Mouse (Mus musculus) left cerebral cortex, postnatal 36 days (tissue): ENCODE results near the gene Txnrd2. TPM values are rescaled to one million over a fixed set of nuclear protein-coding genes. Genes with fewer than 3 reads are reported as not detected.

ENCODE experiments used
- DNase-seq, 2 experiments: peaks; one replicate each; pipeline ENCODE4 v3.0.0; 2021 to 2022; ENCODE audit warnings: low spot score in 2 of 2, mixed read lengths in 1 of 2
- intact Hi-C: fragments of 180-260 bp; cut with DNase I; formaldehyde crosslinking; loops from one replicate; pipeline ENCODE4 v1.15.1; 2025
- total RNA-seq, 2 experiments: library from RNA; stranded (reverse); gene quantifications; 2 replicates each; pipeline ENCODE4 v1.2.3; 2021

The Txnrd2 gene
- total RNA-seq, 2 experiments from 2014 or later, result 21.7 TPM

DNA sequence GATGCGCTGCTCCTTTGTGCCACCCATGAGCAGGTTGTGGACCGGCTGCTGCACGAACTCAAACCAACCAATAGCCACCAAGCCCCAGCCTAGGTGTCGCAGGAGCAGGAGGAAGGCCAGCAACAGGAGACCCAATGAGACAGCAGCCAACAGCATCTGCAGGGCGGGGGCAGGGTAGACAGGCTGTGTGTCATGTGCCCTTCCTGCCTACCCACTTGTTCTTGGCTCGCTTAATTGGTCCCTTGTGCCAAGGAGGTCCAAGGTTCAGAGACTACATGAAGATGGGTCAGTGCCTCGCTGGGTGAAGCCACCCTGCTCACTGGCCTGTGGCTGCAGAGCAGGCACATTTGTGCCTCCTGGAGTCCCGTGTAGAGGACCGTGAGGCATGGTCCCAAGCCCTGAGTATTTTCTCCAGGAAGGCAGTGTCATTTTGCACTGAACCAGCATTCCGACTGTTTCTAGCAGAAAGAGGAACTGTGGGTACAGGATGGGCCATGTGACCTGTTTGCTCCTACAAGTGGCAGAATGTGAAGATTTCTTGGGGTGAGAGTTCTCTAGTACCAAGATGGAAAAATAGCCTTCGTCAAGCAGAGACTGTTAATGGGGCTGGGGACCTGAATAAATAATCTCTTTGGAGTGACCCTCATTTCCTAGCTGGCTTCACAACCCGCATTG, 14.2 kb upstream of the Txnrd2 start:
- intact Hi-C loops, result no loop called here
- peak in 1 of 2 experiments; percentile 52 for DNase-seq

DNA sequence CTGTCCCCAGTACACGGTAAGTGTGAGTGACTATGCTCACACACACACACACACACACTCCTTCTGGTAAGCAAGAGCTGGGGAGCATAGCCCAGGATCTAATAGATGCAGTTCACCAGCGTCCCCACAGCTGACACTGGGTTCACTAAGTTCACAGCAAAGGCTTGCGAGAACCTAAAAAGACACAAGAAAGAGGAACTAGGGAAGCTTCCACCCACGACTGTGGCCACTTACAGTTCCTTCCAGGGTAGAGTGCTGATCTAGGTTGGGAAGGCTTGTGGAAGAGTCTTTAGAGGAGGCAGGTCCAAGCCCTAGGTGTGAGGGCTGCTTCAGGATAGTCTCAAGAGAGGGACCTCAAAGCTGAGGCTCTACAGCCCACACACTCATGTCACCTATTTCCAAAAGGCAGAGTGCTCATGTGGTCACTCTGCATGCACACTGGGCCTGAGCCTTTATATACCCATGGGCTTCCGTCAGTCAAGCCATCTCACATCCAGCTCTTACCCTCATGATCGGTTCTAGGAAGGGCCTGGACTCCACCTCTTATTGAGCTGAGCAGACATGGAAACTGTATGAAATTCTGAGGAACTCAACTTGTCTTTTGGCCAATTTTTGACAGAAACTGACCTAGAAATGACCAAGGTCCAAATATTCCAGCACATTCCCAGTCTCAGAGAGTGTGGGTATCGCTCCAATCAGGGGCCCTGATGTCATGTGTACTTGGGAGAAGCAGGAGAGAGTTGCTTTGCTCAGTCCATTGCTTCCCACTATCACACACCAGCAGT, 13.0 kb upstream of the Txnrd2 start:
- DNase-seq, result no peak
- intact Hi-C loops, result no loop called here

DNA sequence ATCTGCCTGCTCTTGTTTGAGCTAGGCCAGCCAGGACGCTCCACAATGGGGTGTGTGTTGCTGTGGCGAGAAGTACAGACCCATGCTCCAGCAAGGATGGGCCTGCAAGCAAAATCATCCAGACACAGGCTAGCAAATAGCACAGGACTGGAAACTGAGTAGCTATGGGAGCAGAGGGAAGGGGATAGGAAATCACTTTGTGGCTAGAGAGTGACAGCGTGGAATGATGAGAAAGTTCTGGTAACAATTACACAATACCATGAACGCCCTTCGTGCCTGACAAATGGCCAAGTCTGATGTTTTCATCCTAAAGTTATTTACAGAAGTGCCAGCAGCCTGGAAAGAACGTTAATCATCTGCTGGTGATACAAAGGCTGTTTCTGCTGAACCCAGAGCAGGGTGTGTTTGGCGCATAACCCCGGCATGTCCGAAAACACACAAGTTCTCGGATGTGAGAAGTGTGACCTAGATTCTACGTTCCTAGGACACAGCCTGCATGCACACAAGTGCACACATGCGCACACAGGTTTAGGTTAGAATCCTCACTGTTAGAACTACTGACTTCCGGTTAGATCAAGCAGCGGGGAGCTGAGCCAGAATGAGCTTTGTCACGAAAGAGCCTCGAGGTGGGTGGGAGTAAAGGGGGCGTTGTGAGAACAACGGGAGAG, 10.0 kb upstream of the Txnrd2 start:
- intact Hi-C loops, result no loop called here
- DNase-seq, result peak; percentile 69 to 73

DNA sequence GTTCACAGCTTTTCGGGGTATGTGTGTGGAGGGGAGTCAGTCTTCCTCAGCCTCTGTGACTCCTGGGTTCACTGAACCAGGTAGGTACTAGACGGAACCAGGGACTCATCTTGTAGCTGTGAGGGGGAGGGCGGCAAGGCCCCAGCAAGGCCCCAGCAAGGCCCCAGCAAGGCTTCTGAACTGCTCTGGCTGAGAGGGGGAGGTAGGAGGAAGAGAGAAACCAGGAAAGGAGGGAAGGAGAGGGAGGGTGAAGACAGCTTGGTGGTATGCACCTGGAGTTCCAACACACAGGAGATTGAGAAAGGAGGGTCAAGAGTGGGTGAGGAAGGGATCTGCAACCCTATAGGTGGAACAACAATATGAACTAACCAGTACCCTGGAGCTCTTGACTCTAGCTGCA, 9.3 kb upstream of the Txnrd2 start:
- intact Hi-C loops, result no loop called here
- no peak for DNase-seq

DNA sequence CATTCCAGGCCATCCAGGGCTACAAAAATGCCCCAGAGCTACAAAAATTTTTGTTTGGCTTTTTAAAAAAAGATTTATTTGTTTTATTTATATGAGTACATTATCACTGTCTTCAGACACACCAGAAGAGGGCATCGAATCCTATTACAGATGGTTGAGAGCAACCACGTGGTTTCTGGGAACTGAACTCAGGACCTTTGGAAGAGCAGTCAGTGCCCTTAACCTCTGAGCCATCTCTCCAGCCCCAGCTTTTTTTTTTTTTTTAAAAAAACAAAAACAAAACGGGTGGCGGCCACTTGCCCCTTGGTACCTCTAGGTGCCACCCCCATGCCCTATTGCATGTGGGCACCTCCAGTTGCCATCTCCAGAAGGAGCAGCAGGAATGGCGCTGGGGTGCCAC, 8.7 kb upstream of the Txnrd2 start:
- intact Hi-C loops, result no loop called here
- DNase-seq, result no peak

DNA sequence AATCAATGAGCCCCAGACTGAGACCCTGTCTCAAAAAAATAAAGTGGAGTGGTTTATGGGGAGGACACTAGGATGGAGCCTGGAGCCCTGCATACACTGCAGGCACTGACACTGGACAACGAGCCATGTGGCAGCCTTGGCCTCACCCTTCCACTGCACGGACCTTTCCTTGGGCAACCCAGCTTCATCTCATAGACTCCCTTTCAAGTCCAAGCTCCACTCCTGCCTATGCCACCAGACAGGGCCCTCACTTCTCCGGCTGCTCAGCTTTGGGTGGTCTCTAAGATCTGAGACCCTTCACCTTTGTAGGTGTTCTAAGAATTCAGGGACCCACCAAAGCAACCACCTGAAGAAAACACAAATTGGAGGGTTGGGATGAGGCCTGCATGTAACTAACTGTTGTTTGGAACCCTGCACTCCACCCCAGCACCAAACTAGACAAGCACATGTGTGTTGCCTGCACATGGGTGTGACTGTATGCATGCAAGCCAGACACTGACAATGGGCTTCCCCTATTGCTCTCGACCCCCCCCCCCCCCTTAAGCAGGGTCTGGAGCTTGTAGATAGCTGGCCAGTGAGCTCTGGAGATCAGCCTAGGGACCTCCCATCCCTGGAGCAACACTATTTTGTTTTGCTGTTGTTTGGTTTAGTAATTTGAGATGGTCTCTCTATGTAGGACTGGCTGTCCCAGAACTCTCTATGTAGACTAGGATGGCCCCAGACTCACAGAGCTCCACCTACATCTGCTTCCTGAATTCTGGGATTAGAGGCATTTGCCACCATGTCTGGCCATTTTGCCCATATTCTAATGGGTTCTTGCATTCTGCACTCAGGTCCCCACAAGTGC, 7.2 kb upstream of the Txnrd2 start:
- intact Hi-C loops, result no loop called here
- no peak for DNase-seq

DNA sequence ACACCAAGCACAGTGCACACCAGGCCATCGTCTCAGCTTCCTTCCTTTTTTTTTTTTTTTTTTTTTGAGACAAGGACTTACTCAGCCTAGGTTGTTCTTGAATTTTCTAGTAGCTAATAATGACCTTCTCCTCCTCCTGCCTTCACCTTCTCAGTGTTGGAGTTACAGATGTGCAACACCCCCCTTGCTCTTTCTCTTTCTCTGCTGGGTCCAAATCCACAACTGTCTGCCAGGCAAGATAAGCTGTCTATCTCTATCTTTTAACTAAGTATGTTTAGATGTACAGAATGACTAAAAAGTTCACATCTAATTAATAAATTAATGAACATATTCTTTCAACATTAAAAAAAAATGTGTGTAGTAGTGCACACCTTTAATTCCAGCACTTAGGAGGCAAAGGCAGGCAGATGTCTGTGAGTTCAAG, 6.6 kb upstream of the Txnrd2 start:
- no peak for DNase-seq
- intact Hi-C loops, result no loop called here

DNA sequence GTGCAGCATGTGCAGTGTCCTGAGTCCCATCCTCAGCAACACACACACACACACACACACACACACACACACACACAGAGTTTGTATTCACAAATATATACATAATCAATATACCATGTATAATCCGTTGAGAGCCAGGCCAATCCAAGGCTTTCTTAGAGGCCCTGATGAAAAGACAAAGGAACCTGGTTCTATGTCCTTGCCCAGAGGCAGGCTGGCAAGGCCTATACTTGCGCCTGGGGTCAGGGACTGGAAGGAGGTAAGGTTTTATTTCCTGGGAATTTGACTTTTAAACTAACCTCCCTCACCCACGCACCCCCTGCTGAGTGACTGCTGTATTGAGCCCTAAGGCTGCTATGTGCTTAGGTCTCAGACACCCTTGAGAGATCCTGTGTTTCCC, 5.6 kb upstream of the Txnrd2 start:
- intact Hi-C loops, result no loop called here

DNA sequence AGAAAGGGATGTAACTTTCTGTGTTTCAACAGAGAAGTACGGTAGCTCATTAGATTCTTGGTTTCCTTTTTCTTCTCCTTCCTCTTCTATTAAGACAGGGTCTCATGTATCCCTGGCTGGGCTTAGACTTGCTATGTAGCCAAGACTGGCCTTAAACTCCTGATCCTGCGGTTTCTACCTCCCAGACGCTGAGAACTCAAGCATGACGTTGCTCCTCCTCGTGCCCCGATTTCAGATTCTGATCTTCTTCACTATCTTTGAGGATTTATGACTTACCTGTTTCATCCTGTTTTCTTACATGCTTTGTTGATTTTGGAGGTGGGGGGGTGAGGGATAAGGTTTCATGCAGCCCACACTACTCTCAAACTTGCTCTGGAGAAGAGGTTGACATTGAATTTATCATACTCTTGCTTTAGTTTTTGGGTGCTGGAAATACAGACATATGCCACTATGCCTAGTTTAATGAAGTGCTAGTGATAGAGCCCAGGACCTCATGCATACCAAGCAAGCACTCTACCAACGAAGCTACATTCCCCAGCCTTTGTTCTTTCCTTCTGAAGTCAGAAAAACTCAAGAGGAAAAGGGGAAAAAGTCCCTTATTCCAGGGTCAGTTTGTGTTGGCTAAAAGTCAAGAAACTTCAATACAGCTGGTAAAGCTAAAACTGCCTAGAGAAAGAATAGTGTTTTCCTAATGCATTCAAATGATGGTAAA, 2.8 kb upstream of the Txnrd2 start:
- DNase-seq, result no peak
- intact Hi-C loops, result no loop called here

More for the DNA sequence above, 5.6 kb upstream of the Txnrd2 start:
- DNase-seq, result no peak

DNA sequence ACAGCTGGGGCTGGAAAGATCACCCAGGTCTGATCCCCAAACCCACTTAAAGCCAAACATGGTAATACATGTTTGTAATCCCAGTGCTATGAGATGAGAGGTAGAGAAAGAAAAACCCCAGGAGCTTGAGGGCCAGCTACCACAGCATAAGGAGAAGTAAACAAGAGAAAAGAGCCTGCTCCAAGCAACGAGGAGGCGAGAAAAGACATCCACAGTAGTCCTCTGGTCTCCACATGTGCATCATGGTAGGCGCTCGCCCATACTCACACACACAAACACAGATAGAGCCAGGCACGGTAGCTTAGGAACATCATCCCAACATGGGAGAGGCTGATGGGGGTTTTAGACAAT, 2.3 kb upstream of the Txnrd2 start:
- intact Hi-C loops, result no loop called here
- no peak for DNase-seq

DNA sequence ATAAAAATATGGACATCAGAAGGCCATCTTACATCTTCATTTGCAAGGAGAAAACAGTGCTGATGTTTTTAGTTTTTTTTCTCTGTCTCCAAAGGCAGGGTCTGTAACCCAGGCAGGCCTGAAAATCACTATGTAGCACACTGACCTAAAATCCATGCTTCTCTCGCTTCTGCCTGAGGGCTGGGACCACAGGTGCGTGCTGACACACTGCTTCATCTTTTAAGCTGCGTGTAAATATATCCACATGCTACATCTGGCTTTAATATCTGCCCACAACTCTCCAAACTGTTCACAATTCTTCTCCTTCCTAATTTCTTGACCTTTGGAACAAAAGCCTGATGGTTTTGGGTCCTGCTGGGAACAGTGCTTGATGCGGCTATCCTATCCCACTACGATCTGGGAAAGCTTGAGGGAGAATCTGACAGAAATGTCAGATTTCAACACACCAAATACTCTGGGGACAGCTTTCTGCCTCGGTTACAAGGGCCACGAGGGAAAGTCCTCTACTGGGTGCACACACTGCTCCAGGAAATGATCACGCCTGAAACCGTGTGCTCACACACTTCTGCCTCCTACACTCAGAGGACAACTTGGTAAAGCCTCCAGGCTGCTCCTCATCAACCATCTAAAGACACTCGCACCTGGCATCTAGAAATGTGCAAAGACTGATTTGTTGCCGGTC, 1.7 kb upstream of the Txnrd2 start:
- DNase-seq, result no peak
- intact Hi-C loops, result no loop called here

DNA sequence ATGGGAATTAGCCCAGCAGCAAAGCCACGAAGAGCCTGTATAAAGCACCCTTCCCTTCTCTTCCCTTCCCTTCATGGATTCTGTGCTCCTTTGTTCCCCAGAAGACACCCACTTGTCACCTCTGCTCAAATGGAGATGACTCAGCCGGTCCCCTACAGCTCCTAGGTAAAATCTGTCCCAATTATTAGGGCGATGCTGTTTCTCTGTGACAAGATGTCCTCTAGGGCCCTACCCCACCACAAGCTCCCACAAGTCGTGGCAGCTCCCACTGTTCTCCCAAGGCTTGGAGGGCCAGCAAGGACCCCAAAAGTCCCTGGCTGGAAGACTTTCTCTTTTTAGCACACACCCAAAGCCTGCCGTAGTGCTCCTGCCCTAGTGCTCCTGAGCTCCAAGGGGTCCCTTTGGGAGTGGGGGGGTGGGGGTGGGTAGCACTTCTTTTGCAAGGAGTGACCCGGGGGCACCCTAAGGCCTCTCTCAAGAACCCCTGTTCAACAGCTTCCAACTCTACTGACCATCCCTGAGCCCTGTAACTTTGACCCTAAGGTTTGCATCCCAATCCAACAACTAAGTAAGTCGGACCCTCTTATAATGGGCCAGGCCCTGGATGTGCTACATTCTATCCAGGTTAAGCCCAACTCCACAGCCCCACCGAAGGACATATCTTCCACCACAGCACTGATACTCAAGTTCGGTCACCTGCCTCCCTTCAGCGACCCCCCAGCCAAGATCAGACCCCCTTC, 539 bp upstream of the Txnrd2 start:
- DNase-seq, result peak in 1 of 2 experiments; percentile 35

DNA sequence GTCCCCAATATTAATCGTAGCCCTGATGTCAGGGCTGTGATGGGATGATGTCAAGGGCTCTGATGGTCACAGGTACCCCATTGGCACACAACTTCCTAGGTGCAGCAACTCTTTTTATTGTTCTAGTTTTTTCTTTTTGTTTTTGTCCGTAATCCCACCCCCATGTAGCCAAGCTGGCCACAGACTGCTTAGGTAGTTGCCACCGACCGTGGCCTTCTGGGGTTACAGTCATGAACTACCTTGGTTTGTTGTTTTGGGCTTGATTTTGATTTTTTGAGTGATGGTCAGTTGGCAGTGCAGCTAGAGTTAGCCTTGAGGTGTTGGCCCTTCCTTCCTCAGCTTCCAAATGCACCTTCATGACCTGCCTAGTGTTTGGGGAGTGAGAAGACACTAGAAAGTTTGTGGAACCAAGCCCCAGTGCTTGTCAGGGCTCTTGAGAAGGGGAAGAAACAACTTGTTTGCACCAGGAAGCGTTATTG, 657 bp downstream of the Txnrd2 start, which contains the start of gene Comt:
Comt (minus strand) TSS at position 51 of the 479 bp plus-strand sequence.
- DNase-seq, result no peak
- intact Hi-C loops, result no loop called here

More for the DNA sequence above, 539 bp upstream of the Txnrd2 start:
- intact Hi-C loops, result no loop called here

DNA sequence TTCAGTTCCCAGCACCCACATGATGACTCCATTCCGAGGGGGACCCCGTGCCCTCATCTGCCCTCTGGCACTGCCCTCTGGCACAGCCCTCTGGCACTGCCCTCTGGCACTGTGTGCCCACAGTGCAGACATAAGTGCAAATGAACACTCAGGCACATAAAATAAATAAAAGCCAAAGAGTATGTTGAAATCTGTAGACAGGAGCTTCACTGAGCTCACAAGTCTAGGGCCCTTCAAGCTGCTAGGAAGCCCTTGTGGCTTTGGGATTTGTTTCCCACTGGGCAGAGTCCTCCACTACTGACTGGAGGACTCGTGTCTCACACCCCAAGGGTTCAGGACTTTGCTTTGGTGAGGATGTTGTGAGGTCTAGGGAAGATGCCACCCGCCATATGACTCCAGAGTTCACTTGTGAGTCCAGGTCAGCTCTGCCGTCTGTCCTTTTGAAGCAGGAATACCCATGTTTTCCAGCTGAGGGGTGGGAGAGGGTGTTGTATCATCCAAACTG, 1.9 kb downstream of the Txnrd2 start:
- no peak for DNase-seq
- intact Hi-C loops, result no loop called here

DNA sequence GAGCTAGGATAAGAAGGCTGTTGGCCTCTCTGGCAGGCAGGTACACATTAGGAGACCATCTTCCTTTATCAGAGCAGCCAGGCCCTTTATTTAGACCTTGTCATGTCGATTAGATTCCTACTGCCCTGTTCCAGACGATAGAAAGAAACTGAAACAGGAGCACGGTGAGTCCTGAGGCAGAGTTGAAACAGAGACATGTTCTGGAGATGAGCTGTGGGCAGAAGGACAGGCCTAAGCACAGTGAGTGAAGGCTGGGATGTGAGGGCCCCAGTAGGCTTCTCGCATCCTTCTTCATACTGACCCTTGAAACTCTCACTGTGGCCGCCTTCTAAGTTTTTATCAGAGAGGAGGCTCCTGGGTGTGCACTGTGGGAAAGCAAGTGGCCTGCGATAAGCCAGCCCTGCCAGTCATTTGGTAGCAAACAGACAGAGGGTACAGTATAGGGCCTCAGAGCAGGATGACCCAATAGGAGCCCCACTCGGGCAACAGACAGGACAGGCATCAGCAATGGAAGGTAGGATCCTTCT, 2.4 kb downstream of the Txnrd2 start:
- DNase-seq, result no peak
- intact Hi-C loops, result no loop called here

DNA sequence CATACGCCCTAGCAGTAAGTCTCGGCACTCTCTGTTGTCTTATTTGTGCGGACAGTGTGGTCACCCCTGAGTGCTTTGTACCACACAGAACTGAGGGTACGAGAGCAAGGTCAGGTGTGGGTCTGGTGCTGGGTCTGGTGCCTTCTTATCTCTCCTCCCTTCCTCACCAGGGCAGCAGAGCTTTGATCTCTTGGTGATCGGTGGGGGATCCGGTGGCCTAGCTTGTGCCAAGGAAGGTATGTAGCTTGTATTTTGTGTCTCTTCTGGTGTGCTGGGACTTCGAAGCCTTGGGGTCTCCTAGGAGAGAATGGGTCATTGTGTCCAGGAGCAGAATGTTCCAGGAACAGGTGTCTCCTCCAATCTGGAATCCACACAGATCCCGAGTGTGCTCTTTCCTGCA, 3.5 kb downstream of the Txnrd2 start:
- intact Hi-C loops, result no loop called here

DNA sequence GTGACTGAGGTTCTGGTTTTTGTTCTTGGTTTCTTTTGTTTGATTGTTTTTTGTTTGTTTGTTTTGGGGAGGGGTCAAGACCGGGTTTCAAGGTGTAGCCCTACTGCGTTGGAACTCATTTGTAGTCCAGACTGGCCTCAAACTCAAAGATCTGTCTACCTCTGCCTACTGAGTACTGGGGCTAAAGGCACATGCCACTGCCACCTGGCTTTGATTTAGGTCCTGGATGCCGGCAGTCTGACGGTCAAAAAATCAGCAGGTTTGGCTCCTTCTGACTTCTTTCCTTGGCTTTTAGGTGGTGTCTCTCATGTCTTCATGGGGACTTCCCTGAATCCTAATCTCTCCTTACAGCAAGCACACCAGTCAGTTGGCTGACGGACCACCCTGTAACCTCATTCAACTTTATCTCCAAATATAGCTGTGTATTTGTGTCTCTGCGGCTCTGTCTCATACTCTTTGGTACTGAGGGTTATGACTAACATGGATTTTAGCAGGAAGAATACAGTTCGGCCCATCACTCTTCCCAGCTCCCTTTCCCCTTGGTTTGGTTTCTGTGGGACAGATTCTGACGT, 4.5 kb downstream of the Txnrd2 start:
- DNase-seq, result no peak
- intact Hi-C loops, result no loop called here

More for the DNA sequence above, 3.5 kb downstream of the Txnrd2 start:
- no peak for DNase-seq
